Mouse (Mus musculus) skeletal muscle tissue, adult 2 months (tissue): ENCODE measurements around the gene Gskip.

Source experiments
- DNase-seq: peaks from one replicate; pipeline ENCODE4 v3.0.0-alpha.2; 2012; ENCODE audit warnings: low read depth, low spot score

Gene Gskip

GRCm38 (mm10) chr12:105721452-105722132, 37.0 kb downstream of the Gskip start:
- DNase-seq, result no peak

DNA sequence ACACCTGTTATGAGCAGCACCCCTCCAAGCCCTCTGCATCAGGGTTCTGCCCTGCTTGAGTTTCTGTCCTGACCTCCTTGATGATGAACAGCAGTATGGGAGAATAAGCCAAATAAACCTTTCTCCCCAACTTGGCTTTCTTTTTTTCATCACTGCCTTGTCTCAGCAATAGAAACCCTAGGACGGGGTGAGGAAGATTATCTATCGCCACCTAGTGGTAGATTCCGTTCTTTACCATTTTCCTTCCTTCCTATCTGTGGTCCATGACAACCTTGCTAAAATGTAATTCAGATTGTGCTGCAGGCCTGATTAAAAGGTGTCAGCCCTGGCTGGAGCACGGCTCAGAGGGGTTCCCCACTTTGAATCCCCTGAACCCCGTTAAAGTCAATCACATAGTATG, 38.0 kb downstream of the Gskip start:
- DNase-seq, result peak; percentile 14

GRCm38 (mm10) chr12:105724616-105725015, 40.0 kb downstream of the Gskip start:
- DNase-seq, result no peak

DNA sequence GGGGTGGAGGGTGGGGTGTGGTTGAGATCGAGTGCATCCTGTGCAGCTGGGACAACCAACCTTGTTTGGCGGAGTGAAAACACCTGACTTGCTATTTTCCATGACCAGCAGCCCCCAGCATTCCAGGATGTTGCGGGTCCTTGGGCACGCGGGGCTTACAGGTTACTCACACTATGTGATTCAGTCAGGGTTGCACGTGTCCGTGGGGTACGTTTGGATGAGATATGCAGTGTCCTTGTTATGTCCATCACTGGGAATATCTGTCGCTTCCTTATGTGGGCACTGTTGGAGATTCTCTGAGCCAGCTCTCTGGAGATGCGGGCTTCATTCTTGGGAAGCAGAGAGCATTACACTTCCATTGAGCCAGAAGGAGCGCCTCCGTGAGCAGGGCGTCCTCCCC, 41.1 kb downstream of the Gskip start:
- DNase-seq, result no peak

DNA sequence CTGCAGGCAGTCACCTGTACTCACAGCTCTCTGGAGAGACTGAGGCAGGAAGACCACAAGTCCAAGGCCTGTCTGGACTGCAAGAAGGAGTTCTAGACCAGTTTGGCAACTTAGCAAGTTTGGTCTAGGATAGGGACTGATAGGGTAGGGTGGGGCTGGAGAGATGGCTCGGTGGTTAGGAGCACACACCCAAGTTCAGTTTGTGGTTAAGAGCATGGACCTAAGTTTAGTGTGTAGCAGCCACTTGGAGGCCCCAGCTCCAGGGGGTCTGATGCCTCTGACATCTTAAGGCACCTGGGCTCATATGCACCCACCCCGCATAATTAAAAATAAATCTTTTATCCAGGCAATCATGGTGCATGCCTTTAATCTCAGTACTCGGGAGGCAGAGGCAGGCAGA, 42.6 kb downstream of the Gskip start:
- no peak for DNase-seq

GRCm38 (mm10) chr12:105727964-105728363, 43.3 kb downstream of the Gskip start:
- DNase-seq, result peak; percentile 4

DNA sequence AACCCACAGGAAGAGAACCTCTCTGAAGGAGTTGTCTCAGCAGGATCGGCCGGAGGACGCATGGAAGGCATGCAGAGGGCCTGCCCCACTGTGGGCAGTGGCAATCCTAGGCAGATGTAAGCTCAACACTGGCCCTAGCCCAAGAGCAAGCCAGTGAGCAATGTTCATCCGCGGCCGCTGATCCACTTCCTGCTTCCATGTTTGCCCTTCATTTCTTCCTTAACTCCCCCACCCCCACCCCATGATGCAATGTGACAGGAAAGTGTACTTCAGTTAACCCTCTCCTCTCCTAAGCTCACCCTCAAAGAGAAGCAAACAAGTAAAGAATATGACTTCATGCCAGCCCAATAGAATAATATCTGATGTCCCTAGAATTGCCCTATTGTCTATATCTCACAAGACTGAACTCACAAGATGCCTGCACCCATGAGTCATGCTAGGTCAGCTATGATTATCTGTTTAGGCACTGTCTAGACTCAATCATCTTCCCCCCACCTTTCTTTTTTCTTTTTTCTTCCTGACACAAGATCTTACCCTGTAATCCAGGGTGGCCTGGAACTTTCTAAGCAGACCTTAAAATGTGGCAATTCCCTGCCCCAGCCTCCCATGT, 46.3 kb downstream of the Gskip start:
- DNase-seq, result no peak

GRCm38 (mm10) chr12:105733370-105734159, 48.9 kb downstream of the Gskip start:
- no peak for DNase-seq

DNA sequence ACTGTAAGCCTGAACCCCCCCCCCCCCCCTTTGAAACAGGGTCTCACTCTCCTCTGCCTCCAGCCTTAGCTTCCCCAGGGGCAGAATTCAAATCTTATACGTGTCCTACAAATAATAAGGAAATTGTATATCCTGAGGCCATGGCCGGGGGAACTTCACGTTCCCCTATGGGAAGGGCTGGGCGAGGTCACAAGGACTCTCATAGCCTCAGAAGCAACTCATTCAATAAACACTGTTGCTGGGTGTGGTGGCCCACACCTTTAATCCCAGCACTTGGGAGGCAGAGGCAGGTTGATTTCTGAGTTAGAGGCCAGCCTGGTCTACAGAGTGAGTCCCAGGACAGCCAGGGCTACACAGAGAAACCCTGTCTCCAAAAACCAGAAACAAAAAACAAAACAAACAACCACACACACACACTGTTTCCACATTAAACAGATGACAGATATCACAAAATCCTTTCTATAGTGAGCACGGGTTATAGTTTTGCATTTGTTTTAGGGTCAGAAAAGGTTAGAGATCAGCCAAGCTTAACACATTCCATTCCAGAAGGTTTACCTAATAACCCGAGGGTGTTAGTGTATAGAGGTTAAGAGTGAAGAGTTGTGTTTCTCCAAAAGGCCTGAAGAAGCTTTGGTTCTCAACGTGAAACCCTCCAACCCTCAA, 50.7 kb downstream of the Gskip start:
- no peak for DNase-seq

GRCm38 (mm10) chr12:105735889-105736251, 51.2 kb downstream of the Gskip start:
- no peak for DNase-seq

GRCm38 (mm10) chr12:105738316-105739096, 53.9 kb downstream of the Gskip start:
- DNase-seq, result no peak

GRCm38 (mm10) chr12:105739656-105740055, 55.0 kb downstream of the Gskip start:
- no peak for DNase-seq

DNA sequence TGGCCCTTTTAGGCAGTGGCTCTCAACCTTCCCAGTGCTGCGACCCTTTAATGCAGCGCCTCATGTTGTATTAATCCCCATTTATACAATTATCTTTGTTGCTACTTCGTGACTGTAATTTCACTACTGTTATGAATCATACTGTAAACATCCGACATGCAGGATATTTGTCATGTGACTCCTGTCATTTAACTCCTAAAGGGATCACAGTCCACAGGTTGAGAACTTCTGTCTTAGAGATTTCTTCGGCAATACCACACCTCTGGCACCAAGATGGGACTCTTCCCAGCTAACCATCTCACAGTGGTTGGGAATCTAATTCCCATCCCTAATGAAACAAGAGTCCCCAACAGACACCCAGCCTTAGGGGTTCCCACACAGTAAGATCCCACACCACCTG, 63.5 kb downstream of the Gskip start:
- no peak for DNase-seq
